ENCODE assay signal across 7 mouse cellular contexts in the genomic region with DNA sequence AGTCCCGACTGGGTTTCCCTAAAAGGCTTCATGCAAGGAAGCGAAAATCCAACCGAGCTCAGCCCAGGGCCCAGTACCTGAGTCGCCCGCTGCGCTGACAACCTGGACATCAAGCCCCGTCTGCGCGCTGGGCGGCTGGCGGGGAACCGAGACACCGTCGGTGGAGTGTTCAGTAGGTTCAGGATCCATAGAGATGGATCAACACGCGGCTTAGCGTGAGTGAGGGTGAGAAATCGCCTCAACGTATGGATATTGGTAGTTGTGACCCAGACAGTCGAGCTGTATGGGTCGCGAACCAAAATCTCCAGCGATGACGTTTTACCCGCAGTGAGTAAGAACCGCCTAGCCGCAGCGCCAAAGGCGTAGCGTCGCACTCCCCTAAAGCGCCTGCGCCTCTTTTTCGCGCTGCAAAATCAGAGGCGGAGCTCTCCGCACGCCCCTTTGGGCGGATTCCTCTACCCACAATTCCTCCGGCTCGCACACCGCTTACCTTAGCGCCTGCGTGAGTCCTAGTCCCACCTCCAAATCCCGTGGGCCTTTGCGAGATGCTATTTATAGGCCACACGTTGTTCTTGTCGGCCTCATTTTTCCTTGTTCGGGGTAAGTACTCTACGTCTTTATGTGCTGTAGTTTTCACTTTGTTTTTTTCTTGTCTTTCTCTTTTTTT. TPM values are rescaled to one million over a fixed set of nuclear protein-coding genes. Genes with fewer than 3 reads are reported as not detected.
DNase-seq lines count a peak whose midpoint lies in the region; ATAC-seq lines count a peak whose summit lies in the region.

Slc3a2 (minus strand) TSS at position 463 of the 667 bp plus-strand sequence.

- peaks cover 16% of the 10 kb centered on the region for H3K36me3 ChIP-seq in intestine, embryonic 15.5 days
- peaks cover 31% of the 10 kb centered on the region for H3K36me3 ChIP-seq in midbrain, embryonic 10.5 days

- peak; percentile 95 for ATAC-seq in intestine, embryonic 15.5 days

- H3K9me3 ChIP-seq in intestine, embryonic 15.5 days = no peaks in the 10 kb centered on the region
- H3K9me3 ChIP-seq in midbrain, embryonic 10.5 days (replicated peaks) = no peaks in the 10 kb centered on the region

- peak within 1 kb of the TSS; percentile 66 for H3K4me3 ChIP-seq in intestine, embryonic 15.5 days (replicated peaks)
- H3K4me3 ChIP-seq in midbrain, embryonic 10.5 days = peak within 1 kb of the TSS; percentile 86

- DNase-seq in adrenal gland, adult 2 months = peak; percentile 98
- peak; percentile 96 for DNase-seq in embryo, embryonic 11.5 days (ENCODE audit: low read depth, low spot score)
- DNase-seq in gastrocnemius, postnatal 36 days = peak; percentile 89 to 96
- peak; percentile 96 to 99 for DNase-seq in left cerebral cortex, postnatal 25 days (ENCODE audit: low spot score in 2 of 2)
- DNase-seq in midbrain, embryonic 10.5 days (ENCODE audit: low spot score) = peak; percentile 96
- DNase-seq in right cerebral cortex, postnatal 4 days = peak; percentile 88

- intact Hi-C loops in gastrocnemius, postnatal 36 days (cut with DNase I) = no loop called here
- intact Hi-C loops in left cerebral cortex, postnatal 25 days (cut with DNase I) = loop anchor here (1.0 kb wide), 2 partner anchors 10 to 61 kb away; no protein-coding TSS in a partner anchor

- H3K27me3 ChIP-seq in intestine, embryonic 15.5 days (replicated peaks) = no peaks in the 10 kb centered on the region
- H3K27me3 ChIP-seq in midbrain, embryonic 10.5 days (ENCODE audit: low read depth, poor library complexity, severe bottlenecking) = no peaks in the 10 kb centered on the region

- under 1% methylated on average over 50 of the region's 50 CpGs for WGBS in intestine, embryonic 15.5 days
- under 1% methylated on average over 50 of the region's 50 CpGs for WGBS in midbrain, embryonic 10.5 days

- H3K27ac ChIP-seq in intestine, embryonic 15.5 days = peak within 1 kb of the TSS; percentile 99
- H3K27ac ChIP-seq in midbrain, embryonic 10.5 days (replicated peaks) = peak within 1 kb of the TSS; percentile 95

- H3K4me2 ChIP-seq in intestine, embryonic 15.5 days (replicated peaks) = peak within 1 kb of the TSS; percentile 64

- peaks cover 17% of the 10 kb centered on the region for H3K4me1 ChIP-seq in intestine, embryonic 15.5 days (replicated peaks)
- peaks cover 30% of the 10 kb centered on the region for H3K4me1 ChIP-seq in midbrain, embryonic 10.5 days

- H3K9ac ChIP-seq in intestine, embryonic 15.5 days = peak within 1 kb of the TSS; percentile 91

RNA-seq across cellular contexts. Expression of gene Slc3a2, which starts in this region (rescaled TPM):
- 100 to 1,000 TPM; 202 to 548 TPM for total RNA-seq in adrenal gland, adult 2 months (2021)
- 162 and 192 TPM in 2 replicates for polyA plus RNA-seq in adrenal gland, adult 2 months (2012; rRNA removed)
- total RNA-seq in gastrocnemius, postnatal 36 days (2021) = 10 to 100 TPM; 27.9 to 30.0 TPM
- polyA plus RNA-seq in intestine, embryonic 15.5 days (2015; fragmentation: Nextera tagmentation; extraction: Ambion mirVana) = 161 and 163 TPM in 2 replicates
- 100 to 1,000 TPM; 148 to 161 TPM for total RNA-seq in left cerebral cortex, postnatal 25 days (2021)
- polyA plus RNA-seq in midbrain, embryonic 10.5 days (2016; fragmentation: Nextera tagmentation; extraction: Ambion mirVana) = 139 and 144 TPM in 2 replicates

Comparison
In these comparisons a context has a peak if more than half of its experiments do, and no peak if none do; other contexts are left out.
1. Peak in every context shown above with its lines: DNase-seq, ATAC-seq, H3K4me3 ChIP-seq and H3K27ac ChIP-seq.
2. RNA of gene Slc3a2 (total RNA-seq): 202 to 548 TPM in adrenal gland, adult 2 months and 148 to 161 TPM in left cerebral cortex, postnatal 25 days; 27.9 to 30.0 TPM in gastrocnemius, postnatal 36 days; every median in the first group is over 4 times any median in the second.